ENCODE assay signal across 28 mouse cellular contexts in genomic region chr7:64691831-64692230, GRCm38 (mm10).
"Had no signal": no experiment of that assay in that cellular context is flagged by ENCODE, and none has a peak within 500 bp of the region (broad histone marks: within the 10 kb centered on the region; RNA-seq: fewer than 3 reads in every experiment).

No protein-coding gene starts in this region.

- H3K4me3 ChIP-seq: embryonic facial prominence, embryonic 10.5 days; embryonic facial prominence, embryonic 12.5 days; embryonic facial prominence, embryonic 13.5 days; embryonic facial prominence, embryonic 15.5 days; erythroblast, embryonic 14.5 days; forebrain, embryonic 10.5 days; forebrain, embryonic 12.5 days; forebrain, embryonic 13.5 days; forebrain, embryonic 15.5 days; gastrocnemius, adult 2 months; heart, adult 2 months had no signal

- H3K4me1 ChIP-seq: embryonic facial prominence, embryonic 10.5 days; embryonic facial prominence, embryonic 12.5 days; embryonic facial prominence, embryonic 13.5 days; embryonic facial prominence, embryonic 15.5 days; forebrain, embryonic 10.5 days had no signal

- H3K9me3 ChIP-seq: embryonic facial prominence, embryonic 10.5 days; embryonic facial prominence, embryonic 12.5 days; embryonic facial prominence, embryonic 13.5 days; embryonic facial prominence, embryonic 15.5 days; forebrain, embryonic 10.5 days; forebrain, embryonic 12.5 days; forebrain, embryonic 13.5 days; forebrain, embryonic 15.5 days had no signal

- DNase-seq: cerebellum, adult 2 months; cerebellum, adult 8-10 months; cerebellum, adult 9-10 months; cerebellum, adult 9-11 months; cerebellum, postnatal 10 days; cerebellum, postnatal 14 days; cerebellum, postnatal 25 days; cerebellum, postnatal 36 days; embryo, embryonic 11 days; forebrain, postnatal 0 days; gastrocnemius, adult 2 months; gastrocnemius, postnatal 10 days; gastrocnemius, postnatal 14 days; gastrocnemius, postnatal 25 days; gastrocnemius, postnatal 36 days; heart, adult 18-20 months; heart, adult 2 months had no signal

- H3K27me3 ChIP-seq: embryonic facial prominence, embryonic 12.5 days; embryonic facial prominence, embryonic 13.5 days; embryonic facial prominence, embryonic 15.5 days; forebrain, embryonic 12.5 days; forebrain, embryonic 13.5 days; forebrain, embryonic 15.5 days had no signal

- H3K9ac ChIP-seq: embryonic facial prominence, embryonic 12.5 days; embryonic facial prominence, embryonic 13.5 days; embryonic facial prominence, embryonic 15.5 days; forebrain, embryonic 12.5 days; forebrain, embryonic 13.5 days; forebrain, embryonic 15.5 days; forebrain, postnatal 0 days had no signal

- H3K4me2 ChIP-seq: embryonic facial prominence, embryonic 12.5 days; embryonic facial prominence, embryonic 13.5 days; embryonic facial prominence, embryonic 15.5 days; forebrain, embryonic 12.5 days; forebrain, embryonic 13.5 days; forebrain, embryonic 15.5 days had no signal

- ATAC-seq: forebrain, embryonic 13.5 days; forebrain, embryonic 14.5 days; forebrain, embryonic 15.5 days; forebrain, embryonic 16.5 days; forebrain, postnatal 0 days had no signal

- H3K36me3 ChIP-seq: embryonic facial prominence, embryonic 12.5 days; embryonic facial prominence, embryonic 13.5 days; embryonic facial prominence, embryonic 15.5 days had no signal

- H3K27ac ChIP-seq: embryonic facial prominence, embryonic 10.5 days; embryonic facial prominence, embryonic 12.5 days; embryonic facial prominence, embryonic 13.5 days; embryonic facial prominence, embryonic 15.5 days; forebrain, embryonic 10.5 days; forebrain, embryonic 12.5 days; forebrain, embryonic 13.5 days; forebrain, embryonic 15.5 days; gastrocnemius, adult 2 months; heart, adult 2 months had no signal
